Mouse (Mus musculus) thymus, postnatal 14 days (tissue): ENCODE measurements around the gene Hrc.
A peak's percentile ranks its signal among the peaks of the same experiment; 100 is the strongest.
"Not testable (repeated sequence)": the region's sequence is repeated elsewhere in the genome, so short reads cannot be mapped to it uniquely, and the experiment has no call there.

Source experiments
- DNase-seq: peaks from one replicate; pipeline ENCODE4 v3.0.0; 2021

Gene Hrc

GRCm38 (mm10) chr7:45334605-45335004 lies 485 bp upstream of the Hrc start:
- no peak for DNase-seq

- DNase-seq: no peak
Measured at GRCm38 (mm10) chr7:45336319-45336718, 1.2 kb downstream of the Hrc start.

- DNase-seq: no peak
Measured at GRCm38 (mm10) chr7:45337469-45337868, 2.4 kb downstream of the Hrc start.

GRCm38 (mm10) chr7:45338161-45338911 lies 3.2 kb downstream of the Hrc start:
- peak; percentile 61 for DNase-seq

- peak; percentile 48 for DNase-seq
Measured at GRCm38 (mm10) chr7:45339410-45340065, 4.4 kb downstream of the Hrc start.

GRCm38 (mm10) chr7:45340066-45340442 lies 5.0 kb downstream of the Hrc start:
- DNase-seq: no peak

GRCm38 (mm10) chr7:45340669-45341068 lies 5.6 kb downstream of the Hrc start:
- DNase-seq: peak; percentile 21

- DNase-seq: peak; percentile 80
Measured at GRCm38 (mm10) chr7:45341303-45341702, 6.2 kb downstream of the Hrc start.

- no peak for DNase-seq
Measured at GRCm38 (mm10) chr7:45342081-45342480, 7.0 kb downstream of the Hrc start.

- peak; percentile 42 for DNase-seq
Measured at GRCm38 (mm10) chr7:45343543-45343942, 8.5 kb downstream of the Hrc start.

- DNase-seq: no peak
Measured at GRCm38 (mm10) chr7:45346905-45347304, 11.8 kb downstream of the Hrc start.

GRCm38 (mm10) chr7:45353041-45353440 lies 18.0 kb downstream of the Hrc start:
- DNase-seq: no peak

- DNase-seq: no peak
Measured at GRCm38 (mm10) chr7:45355318-45356020, 20.4 kb downstream of the Hrc start.

GRCm38 (mm10) chr7:45356087-45356486 lies 21.0 kb downstream of the Hrc start:
- DNase-seq: no peak

GRCm38 (mm10) chr7:45359081-45359480 lies 24.0 kb downstream of the Hrc start:
- not testable (repeated sequence) for DNase-seq

GRCm38 (mm10) chr7:45360404-45361125 lies 25.5 kb downstream of the Hrc start:
- no peak for DNase-seq

- peak; percentile 75 for DNase-seq
Measured at GRCm38 (mm10) chr7:45361243-45361804, 26.2 kb downstream of the Hrc start.

- DNase-seq: peak; percentile 62
Measured at GRCm38 (mm10) chr7:45362801-45363200, 27.7 kb downstream of the Hrc start.

GRCm38 (mm10) chr7:45363983-45364382 lies 28.9 kb downstream of the Hrc start:
- DNase-seq: no peak

- peak; percentile 31 for DNase-seq
Measured at GRCm38 (mm10) chr7:45365742-45366651, 30.9 kb downstream of the Hrc start.

GRCm38 (mm10) chr7:45366652-45367019 lies 31.5 kb downstream of the Hrc start, which contains the start of gene Ppfia3:
Gene Ppfia3, minus strand, starts transcription at chr7:45367019.
- no peak for DNase-seq
